In genomic region chr6:6577291-6577690, GRCm38 (mm10) we compare ENCODE assay signal across 7 mouse cellular contexts. TPM values are rescaled to one million over a fixed set of nuclear protein-coding genes. Genes with fewer than 3 reads are reported as not detected.
DNase-seq lines count a peak whose midpoint lies in the region; ATAC-seq lines count a peak whose summit lies in the region.

No protein-coding gene starts in this region.

- H3K9ac ChIP-seq in lung, embryonic 16.5 days (ENCODE audit: low read length) = peak overlapping the region; percentile 98
- peak overlapping the region; percentile 94 for H3K9ac ChIP-seq in forebrain, embryonic 12.5 days
- peak overlapping the region; percentile 97 for H3K9ac ChIP-seq in liver, embryonic 11.5 days (ENCODE audit: low read depth, low read length)
- H3K9ac ChIP-seq in stomach, embryonic 16.5 days (ENCODE audit: low read length) = peak overlapping the region; percentile 99

- H3K27ac ChIP-seq in lung, embryonic 16.5 days (ENCODE audit: low read length) = no peak overlapping the region; the same call in 1 of the 2 replicates
- no peak overlapping the region for H3K27ac ChIP-seq in forebrain, embryonic 12.5 days
- no peak overlapping the region for H3K27ac ChIP-seq in liver, embryonic 11.5 days (ENCODE audit: low read depth, low read length)
- no peak overlapping the region for H3K27ac ChIP-seq in stomach, embryonic 16.5 days (ENCODE audit: low read length)

- no peaks in the 10 kb centered on the region for H3K36me3 ChIP-seq in lung, embryonic 16.5 days (ENCODE audit: control insufficient read depth, insufficient read depth, low read length)
- no peaks in the 10 kb centered on the region for H3K36me3 ChIP-seq in forebrain, embryonic 12.5 days (replicated peaks)
- no peaks in the 10 kb centered on the region for H3K36me3 ChIP-seq in liver, embryonic 11.5 days (ENCODE audit: control insufficient read depth, insufficient read depth, low read length)
- peaks cover 3% of the 10 kb centered on the region; the same call in 1 of the 2 replicates for H3K36me3 ChIP-seq in stomach, embryonic 16.5 days (ENCODE audit: control insufficient read depth, insufficient read depth, low read length)

- no peaks in the 10 kb centered on the region for H3K9me3 ChIP-seq in lung, embryonic 16.5 days (ENCODE audit: control insufficient read depth, low read length)
- H3K9me3 ChIP-seq in forebrain, embryonic 12.5 days = no peaks in the 10 kb centered on the region
- no peaks in the 10 kb centered on the region for H3K9me3 ChIP-seq in liver, embryonic 11.5 days (ENCODE audit: control insufficient read depth, low read length)
- no peaks in the 10 kb centered on the region for H3K9me3 ChIP-seq in stomach, embryonic 16.5 days (replicated peaks; ENCODE audit: control insufficient read depth, low read length)

- no peak for ATAC-seq in lung, embryonic 16.5 days (ENCODE audit: low read depth)
- ATAC-seq in forebrain, embryonic 12.5 days (ENCODE audit: low FRiP score) = no peak
- no peak for ATAC-seq in liver, embryonic 11.5 days (replicated peaks; ENCODE audit: low FRiP score)
- ATAC-seq in stomach, embryonic 16.5 days (ENCODE audit: insufficient read depth, low FRiP score) = no peak

- no peaks in the 10 kb centered on the region for H3K27me3 ChIP-seq in lung, embryonic 16.5 days (ENCODE audit: control insufficient read depth, insufficient read depth, low read depth, low read length)
- no peaks in the 10 kb centered on the region for H3K27me3 ChIP-seq in forebrain, embryonic 12.5 days
- H3K27me3 ChIP-seq in liver, embryonic 11.5 days (replicated peaks; ENCODE audit: control insufficient read depth, insufficient read depth, low read length) = no peaks in the 10 kb centered on the region
- no peaks in the 10 kb centered on the region for H3K27me3 ChIP-seq in stomach, embryonic 16.5 days (ENCODE audit: control insufficient read depth, insufficient read depth, low read length)

- peak overlapping the region; percentile 93 for H3K4me3 ChIP-seq in lung, embryonic 16.5 days (ENCODE audit: low read length)
- peak overlapping the region; percentile 84 for H3K4me3 ChIP-seq in forebrain, embryonic 12.5 days (replicated peaks)
- peak overlapping the region; percentile 90 for H3K4me3 ChIP-seq in liver, embryonic 11.5 days (ENCODE audit: low read depth, low read length)
- peak overlapping the region; percentile 81 for H3K4me3 ChIP-seq in stomach, embryonic 16.5 days (replicated peaks; ENCODE audit: low read length)

- 64% methylated on average over 3 of the region's 3 CpGs for WGBS in lung, embryonic 16.5 days
- 74% methylated on average over 3 of the region's 3 CpGs for WGBS in forebrain, embryonic 12.5 days
- WGBS in liver, embryonic 11.5 days = 63% methylated on average over 3 of the region's 3 CpGs
- 59% methylated on average over 3 of the region's 3 CpGs for WGBS in stomach, embryonic 16.5 days

- DNase-seq in lung, adult 18-20 months = no peak
- DNase-seq in liver, embryonic 11.5 days (ENCODE audit: low spot score) = no peak
- DNase-seq in thymus, postnatal 10 days (ENCODE audit: low spot score in 2 of 2) = no peak
- DNase-seq in left cerebral cortex, postnatal 14 days (ENCODE audit: low spot score in 2 of 2) = no peak

- peak overlapping the region; percentile 77 for H3K4me2 ChIP-seq in lung, embryonic 16.5 days (ENCODE audit: low read depth, low read length)
- H3K4me2 ChIP-seq in forebrain, embryonic 12.5 days = peak overlapping the region; percentile 71
- peak overlapping the region; percentile 62 for H3K4me2 ChIP-seq in liver, embryonic 11.5 days
- peak overlapping the region; percentile 73 for H3K4me2 ChIP-seq in stomach, embryonic 16.5 days (ENCODE audit: low read depth, low read length)

- intact Hi-C loops in left cerebral cortex, postnatal 14 days (cut with DNase I) = no loop called here

- H3K4me1 ChIP-seq in lung, embryonic 16.5 days (replicated peaks; ENCODE audit: control insufficient read depth, insufficient read depth, low read length) = no peaks in the 10 kb centered on the region; the same call in 1 of the 2 replicates
- H3K4me1 ChIP-seq in forebrain, embryonic 12.5 days = peaks cover 16% of the 10 kb centered on the region
- H3K4me1 ChIP-seq in liver, embryonic 11.5 days (replicated peaks; ENCODE audit: control insufficient read depth, insufficient read depth, low read length) = peaks cover 4% of the 10 kb centered on the region; the same call in 1 of the 2 replicates
- peaks cover 4% of the 10 kb centered on the region; the same call in 1 of the 2 replicates for H3K4me1 ChIP-seq in stomach, embryonic 16.5 days (ENCODE audit: control insufficient read depth, insufficient read depth, low read length)

RNA-seq across cellular contexts. Expression of gene Sem1, which starts 1.2 kb away (rescaled TPM):
- 245 and 254 TPM in 2 replicates for polyA plus RNA-seq in lung, embryonic 16.5 days (2015; fragmentation: Nextera tagmentation; extraction: Ambion mirVana)
- 251 and 256 TPM in 2 replicates for polyA plus RNA-seq in forebrain, embryonic 12.5 days (2016; fragmentation: Nextera tagmentation; extraction: Ambion mirVana)
- 190 and 213 TPM in 2 replicates for polyA plus RNA-seq in liver, embryonic 11.5 days (2014; fragmentation: Nextera tagmentation; extraction: Ambion mirVana)
- 203 and 233 TPM in 2 replicates for polyA plus RNA-seq in stomach, embryonic 16.5 days (2015; fragmentation: Nextera tagmentation; extraction: Ambion mirVana)
- total RNA-seq in left cerebral cortex, postnatal 14 days (2021) = 10 to 100 TPM; 47.1 to 52.9 TPM
